Mouse (Mus musculus) olfactory bulb, adult 2 months (tissue): ENCODE results near the gene Msgn1. TPM values are rescaled to one million over a fixed set of nuclear protein-coding genes. Genes with fewer than 3 reads are reported as not detected.

Experiments used
- H3K27ac ChIP-seq: fragments of 200-500 bp; 2 replicates; pipeline ENCODE4 v1.5.1; 2012; ENCODE audit warnings: low read depth, low read length; ENCODE audit not compliant: insufficient read depth
- H3K4me1 ChIP-seq: fragments of 200-500 bp; 2 replicates; pipeline ENCODE4 v1.6.1; 2012; ENCODE audit warnings: low read length; ENCODE audit not compliant: control insufficient read depth, insufficient read depth
- H3K4me3 ChIP-seq: fragments of 200-500 bp; 2 replicates; pipeline ENCODE4 v1.5.1; 2012; ENCODE audit warnings: mild to moderate bottlenecking, low read depth, low read length, moderate library complexity; ENCODE audit not compliant: insufficient read depth
- CTCF ChIP-seq: fragments of 200-500 bp; IDR thresholded peaks from 2 replicates; pipeline ENCODE4 v1.5.1; 2012; ENCODE audit warnings: low read depth, mild to moderate bottlenecking, low read length, moderate library complexity; ENCODE audit not compliant: insufficient read depth
- POLR2A ChIP-seq: fragments of 200-500 bp; IDR thresholded peaks from 2 replicates; pipeline ENCODE4 v1.6.1; 2012; ENCODE audit warnings: mild to moderate bottlenecking, low read depth, low read length, moderate library complexity; ENCODE audit not compliant: insufficient read depth
- WGBS: fragments of 180-500 bp; shearing (Covaris S2); methylation state at CpG from one replicate; pipeline ENCODE4 v1.1.7; 2018; 5-methylcytosine and 5-hydroxymethylcytosine counted together
- polyA plus RNA-seq: library from polyadenylated mRNA; stranded (reverse); fragments of >200 nt; gene quantifications from 2 replicates; pipeline ENCODE4 v1.2.4, GENCODE M21; 2012; ENCODE audit warnings: low replicate concordance; ENCODE audit not compliant: missing spikeins, insufficient read depth, insufficient read length

The Msgn1 gene
- polyA plus RNA-seq, 1 experiment, result not detected

- Histone ChIP-seq H3K4me3 (no peak overlapping the region), H3K4me1 (no peaks in the 10 kb centered on the region), H3K27ac (no peak overlapping the region)
- TF ChIP-seq POLR2A (no peak), CTCF (no peak)
- 58% methylated on average over 20 of the region's 20 CpGs for WGBS
Measured at GRCm38 (mm10) chr12:11221524-11222330, 13.0 kb upstream of the Msgn1 start.

GRCm38 (mm10) chr12:11217726-11218250 is 9.0 kb upstream of the Msgn1 start:
- H3K27ac ChIP-seq, result no peak overlapping the region
- no peaks in the 10 kb centered on the region for H3K4me1 ChIP-seq
- 88% methylated on average over 7 of the region's 7 CpGs for WGBS
- TF ChIP-seq POLR2A, result no peak
- no peak for TF ChIP-seq CTCF
- no peak overlapping the region for H3K4me3 ChIP-seq

- TF ChIP-seq CTCF, result no peak
- TF ChIP-seq POLR2A, result no peak
- no peak overlapping the region for H3K27ac ChIP-seq
- H3K4me3 ChIP-seq, result no peak overlapping the region
- 83% methylated on average over 3 of the region's 3 CpGs for WGBS
- H3K4me1 ChIP-seq, result no peaks in the 10 kb centered on the region
Measured at GRCm38 (mm10) chr12:11216454-11216853, 7.7 kb upstream of the Msgn1 start.

GRCm38 (mm10) chr12:11215555-11215954 is 6.8 kb upstream of the Msgn1 start:
- no peak for TF ChIP-seq POLR2A
- TF ChIP-seq CTCF, result no peak
- 73% methylated on average over 2 of the region's 2 CpGs for WGBS
- Histone ChIP-seq H3K4me3 (no peak overlapping the region), H3K4me1 (no peaks in the 10 kb centered on the region), H3K27ac (no peak overlapping the region)

- no peak for TF ChIP-seq CTCF
- TF ChIP-seq POLR2A, result no peak
- H3K4me1 ChIP-seq, result no peaks in the 10 kb centered on the region
- H3K27ac ChIP-seq, result no peak overlapping the region
- no peak overlapping the region for H3K4me3 ChIP-seq
Measured at GRCm38 (mm10) chr12:11214776-11215175, 6.0 kb upstream of the Msgn1 start.

- 66% methylated on average over 1 of the region's 1 CpGs for WGBS
- Histone ChIP-seq H3K27ac (no peak overlapping the region), H3K4me3 (no peak overlapping the region), H3K4me1 (no peaks in the 10 kb centered on the region)
- TF ChIP-seq CTCF (no peak), POLR2A (no peak)
Measured at GRCm38 (mm10) chr12:11212881-11213280, 4.1 kb upstream of the Msgn1 start.

- H3K27ac ChIP-seq, result no peak overlapping the region
- TF ChIP-seq CTCF, result no peak
- TF ChIP-seq POLR2A, result no peak
- 85% methylated on average over 3 of the region's 3 CpGs for WGBS
- no peak overlapping the region for H3K4me3 ChIP-seq
- no peaks in the 10 kb centered on the region for H3K4me1 ChIP-seq
Measured at GRCm38 (mm10) chr12:11210361-11210760, 1.6 kb upstream of the Msgn1 start.

GRCm38 (mm10) chr12:11209636-11210035 is 864 bp upstream of the Msgn1 start:
- WGBS, result 77% methylated on average over 5 of the region's 5 CpGs
- Histone ChIP-seq H3K4me3 (no peak overlapping the region), H3K27ac (no peak overlapping the region), H3K4me1 (no peaks in the 10 kb centered on the region)
- TF ChIP-seq POLR2A, result no peak
- no peak for TF ChIP-seq CTCF

- H3K27ac ChIP-seq, result no peak overlapping the region
- H3K4me1 ChIP-seq, result peaks cover 4% of the 10 kb centered on the region
- TF ChIP-seq CTCF, result no peak
- TF ChIP-seq POLR2A, result no peak
- H3K4me3 ChIP-seq, result no peak overlapping the region
- 73% methylated on average over 4 of the region's 4 CpGs for WGBS
Measured at GRCm38 (mm10) chr12:11206321-11206720, 2.5 kb downstream of the Msgn1 start.
